Mouse (Mus musculus) adrenal gland, postnatal 14 days (tissue): ENCODE measurements around the gene Zfand4. TPM values are rescaled to one million over a fixed set of nuclear protein-coding genes. Genes with fewer than 3 reads are reported as not detected.
A peak's percentile ranks its signal among the peaks of the same experiment; 100 is the strongest.
"Not testable (repeated sequence)": the region's sequence is repeated elsewhere in the genome, so short reads cannot be mapped to it uniquely, and the experiment has no call there.

Experiments
- DNase-seq: peaks from one replicate; pipeline ENCODE4 v3.0.0; 2021; ENCODE audit warnings: mixed read lengths
- long read RNA-seq, 2 experiments: library from polyadenylated mRNA; stranded (forward); transcript quantifications; one replicate each; pipeline ENCODE4 v2.0.0; 2021
- total RNA-seq: library from RNA; stranded (reverse); gene quantifications from 2 replicates; pipeline ENCODE4 v1.2.3, GENCODE M21; 2021

Gene Zfand4
- total RNA-seq: 3.0 and 3.5 TPM in 2 replicates
- long read RNA-seq, experiment 1, partial matches to known transcripts: 1 of 5 reads
- long read RNA-seq, experiment 1, other reads (novel, unspliced or antisense): 3 of 5 reads
- long read RNA-seq, experiment 2, partial matches to known transcripts: 1 of 5 reads
- long read RNA-seq, experiment 2, other reads (novel, unspliced or antisense): 2 of 5 reads

DNA sequence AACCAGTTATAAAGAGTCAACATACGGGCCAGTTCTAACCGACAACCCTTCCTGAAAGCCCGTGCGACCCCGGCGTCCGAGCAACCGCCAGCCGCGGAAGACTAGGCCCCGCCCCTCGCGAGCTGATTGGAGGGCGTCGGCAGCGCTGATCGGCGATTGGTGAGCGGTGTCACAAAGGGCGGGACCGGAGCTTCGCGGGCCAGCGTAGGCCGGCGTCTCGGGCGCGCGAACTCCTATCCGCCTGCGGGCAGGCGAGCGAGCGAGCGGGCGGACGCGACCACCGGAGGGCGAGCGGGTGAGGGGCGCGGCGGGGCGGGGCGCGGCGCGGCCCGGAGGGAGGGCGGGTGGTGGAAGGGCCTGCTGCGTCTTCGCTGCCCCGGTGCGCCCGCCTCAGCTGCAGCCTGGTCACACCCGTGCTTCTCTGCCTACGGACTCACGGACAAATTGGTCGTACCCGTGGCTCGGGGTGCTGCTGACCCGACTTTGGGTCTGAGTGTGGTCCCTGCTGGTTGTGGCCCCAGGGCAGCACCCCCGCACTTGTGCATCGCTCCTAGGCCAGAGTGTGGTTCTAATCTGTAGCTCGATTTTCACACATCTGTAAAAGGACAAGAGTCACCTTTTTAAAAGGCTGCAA, at the start of gene Zfand4:
Gene Zfand4, plus strand, starts transcription at position 205 of the 634 bp plus-strand sequence.
- peak; percentile 96 for DNase-seq

DNA sequence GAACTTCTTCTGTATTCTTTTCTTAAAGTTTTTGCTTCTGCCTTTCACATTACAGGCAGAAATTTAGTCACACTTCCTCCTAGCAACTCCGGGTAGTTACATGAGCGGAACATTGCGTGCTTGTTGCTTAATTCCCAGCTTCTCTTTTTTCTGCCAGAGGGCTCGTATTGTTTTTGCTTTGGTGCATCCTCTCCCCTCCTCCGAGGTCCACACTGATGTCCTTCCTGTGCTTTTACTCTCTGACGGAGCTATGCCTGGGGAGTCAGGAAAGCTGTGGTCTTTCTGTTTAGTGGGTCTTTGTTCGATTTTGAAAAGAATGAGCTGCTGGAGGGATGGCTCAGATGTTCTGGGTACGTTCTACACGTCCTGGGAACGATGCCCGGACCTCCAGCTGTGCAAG, 36.3 kb upstream of the Zfand4 start:
- no peak for DNase-seq

DNA sequence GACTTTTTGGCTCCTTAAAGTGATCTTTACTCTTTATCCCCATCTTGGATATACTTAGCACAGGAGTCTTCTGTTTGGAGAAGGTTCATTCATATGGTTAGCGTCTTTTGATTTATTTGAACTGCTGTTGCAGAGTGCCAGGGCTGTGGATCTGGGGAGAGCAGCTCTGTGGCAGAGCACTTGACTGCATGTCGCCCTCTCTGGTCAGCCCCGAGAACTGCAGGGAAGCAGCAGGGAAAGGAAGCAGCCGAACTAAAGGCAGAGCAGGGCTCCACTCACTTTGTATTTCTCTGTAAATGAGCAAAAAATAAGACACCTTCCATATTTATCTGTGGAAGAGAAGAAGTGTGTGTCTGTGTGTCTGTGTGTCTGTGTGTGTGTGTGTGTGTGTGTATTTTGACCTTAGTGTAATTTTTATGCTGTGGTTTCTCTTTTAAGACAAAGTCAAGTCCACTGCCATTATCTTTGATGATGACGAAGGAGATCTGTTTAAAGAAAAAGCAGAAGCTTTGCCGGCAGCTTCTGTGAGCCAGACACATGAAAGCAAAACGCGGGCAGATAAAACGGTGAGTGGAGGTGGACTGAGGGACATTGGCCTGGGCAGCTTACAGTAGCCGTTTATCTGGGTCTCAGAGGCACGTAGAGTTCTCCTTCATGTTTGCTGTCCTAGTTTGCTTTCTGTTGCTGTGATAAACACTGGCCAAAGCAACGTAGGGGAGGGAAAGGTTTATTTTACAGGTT, 35.1 kb upstream of the Zfand4 start:
- peak; percentile 80 for DNase-seq

DNA sequence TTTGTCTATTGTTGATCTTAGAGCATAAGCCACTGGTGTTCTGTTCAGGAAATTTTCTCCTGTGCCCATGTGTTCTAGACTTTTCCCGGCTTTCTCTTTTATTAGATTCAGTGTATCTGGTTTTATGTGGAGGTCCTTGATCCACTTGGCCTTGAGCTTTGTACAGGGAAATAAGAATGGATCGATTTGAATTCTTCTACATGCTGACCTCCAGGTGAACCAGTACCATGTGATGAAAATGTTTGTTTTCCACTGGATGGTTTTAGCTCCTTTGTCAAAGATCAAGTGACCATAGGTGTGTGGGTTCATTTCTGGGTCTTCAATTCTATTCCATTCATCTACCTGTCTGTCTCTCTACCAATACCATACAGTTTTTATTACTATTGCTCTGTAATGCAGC, 29.2 kb upstream of the Zfand4 start:
- DNase-seq: not testable (repeated sequence)

DNA sequence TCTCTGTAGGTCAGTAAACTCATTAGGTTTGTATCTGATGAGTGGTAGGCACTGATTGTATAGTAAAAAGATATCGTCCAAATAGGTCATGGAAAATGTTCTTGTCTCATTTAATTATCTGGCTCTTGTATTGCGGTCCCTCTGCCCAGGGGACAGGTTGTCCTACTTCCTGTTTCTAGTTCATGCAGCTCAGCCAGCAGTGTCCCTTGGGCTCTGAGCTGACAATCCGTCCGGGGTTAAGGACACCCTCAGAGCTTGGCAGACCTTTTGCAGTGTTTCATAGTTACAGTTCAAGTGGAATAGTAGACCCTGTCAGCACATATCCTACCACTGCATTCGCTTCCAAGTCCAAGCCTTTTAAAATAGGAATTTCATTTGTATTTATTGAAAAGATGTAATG, 28.7 kb upstream of the Zfand4 start:
- DNase-seq: peak; percentile 56

DNA sequence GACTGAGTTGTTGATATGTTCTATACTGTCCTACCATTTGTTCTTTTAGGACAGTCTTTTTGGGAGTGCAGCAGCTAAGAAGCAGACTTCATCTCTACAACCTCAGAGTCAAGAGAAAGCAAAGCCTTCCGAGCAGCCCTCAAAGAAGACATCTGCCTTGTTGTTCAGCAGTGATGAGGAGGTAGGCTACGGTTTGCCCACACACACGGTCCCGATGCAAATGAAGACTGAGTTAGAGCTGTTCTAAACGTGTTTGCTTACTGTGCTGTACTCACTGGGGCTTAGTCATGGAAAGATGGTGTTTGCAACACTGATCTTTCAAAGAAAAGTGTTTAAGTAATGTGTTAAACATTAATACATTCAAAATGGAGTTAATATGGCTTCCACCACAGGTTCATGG, 25.9 kb upstream of the Zfand4 start:
- DNase-seq: no peak

DNA sequence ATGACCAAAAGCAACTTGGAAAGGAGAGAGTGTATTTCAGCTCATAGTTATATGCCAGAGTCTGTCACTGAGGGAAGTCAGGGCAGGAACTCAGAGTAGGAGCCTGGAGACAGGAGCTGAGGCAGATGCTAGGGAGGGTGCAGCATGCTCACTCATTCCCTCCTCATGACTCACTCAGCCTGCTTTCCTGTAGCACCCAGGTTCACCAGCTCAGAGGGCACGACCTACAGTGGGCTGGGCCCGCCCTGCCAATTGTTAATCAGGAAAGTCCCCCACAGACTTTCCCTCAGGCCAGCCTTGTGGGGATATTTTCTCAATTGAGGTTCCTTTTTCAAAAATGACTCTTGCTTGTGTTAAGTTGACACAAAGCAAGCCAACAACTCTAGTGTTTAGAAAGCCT, 23.7 kb upstream of the Zfand4 start:
- DNase-seq: no peak

DNA sequence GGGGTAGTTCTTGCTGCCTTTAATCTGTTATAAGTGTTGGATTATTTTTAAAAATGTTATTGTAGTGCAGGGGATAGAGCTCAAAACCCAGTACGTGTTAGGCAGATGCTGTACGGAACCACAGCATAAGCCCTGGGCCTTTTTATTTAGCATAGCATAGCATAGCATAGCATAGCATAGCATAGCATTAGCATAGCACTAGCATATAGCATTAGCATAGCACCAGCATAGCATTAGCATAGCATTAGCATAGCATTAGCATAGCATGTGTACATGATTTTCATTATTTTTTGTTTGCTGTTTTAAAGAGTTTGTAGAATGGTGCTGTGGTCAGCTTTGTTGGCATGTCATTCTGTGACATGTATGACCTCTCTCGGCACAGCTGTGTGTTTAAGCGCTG, 4.4 kb upstream of the Zfand4 start:
- no peak for DNase-seq

DNA sequence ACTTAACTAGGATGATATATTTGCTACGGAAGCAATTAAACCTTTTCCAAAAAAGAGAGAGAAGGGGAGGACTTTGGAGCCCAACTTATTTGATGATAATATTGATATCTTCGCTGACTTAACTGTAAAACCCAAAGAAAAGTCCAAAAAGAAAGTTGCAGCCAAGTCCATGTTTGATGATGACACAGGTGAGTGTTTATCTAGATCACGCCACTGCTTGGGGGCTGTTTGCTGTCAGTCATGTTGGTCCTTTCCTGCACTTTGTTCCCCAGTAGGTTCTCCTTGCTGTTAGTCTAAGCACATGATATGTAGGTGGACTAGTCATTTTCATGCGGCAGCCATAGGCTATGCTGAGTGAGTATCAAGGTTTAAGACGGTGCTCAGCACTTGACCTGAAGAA, 3.5 kb upstream of the Zfand4 start:
- DNase-seq: no peak

DNA sequence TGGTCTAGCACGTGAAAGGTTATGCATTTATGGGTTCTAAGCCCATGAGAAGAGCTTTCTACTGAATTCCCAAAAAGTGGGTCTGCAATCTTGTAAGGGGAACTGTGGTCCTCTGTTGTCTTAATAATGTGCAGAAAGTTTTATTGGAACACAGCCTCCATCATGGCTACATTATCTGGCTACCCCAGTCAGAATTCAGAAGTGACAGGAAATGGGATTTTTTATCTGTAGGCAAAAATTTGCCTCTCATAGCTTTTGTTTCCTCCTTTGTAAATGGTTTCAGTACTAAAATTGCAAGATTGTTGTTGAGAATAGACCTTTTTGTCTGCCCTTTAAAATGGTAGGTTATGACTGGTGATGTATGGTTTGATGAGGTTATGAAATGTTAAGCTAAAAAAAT, 1.2 kb upstream of the Zfand4 start:
- DNase-seq: no peak

DNA sequence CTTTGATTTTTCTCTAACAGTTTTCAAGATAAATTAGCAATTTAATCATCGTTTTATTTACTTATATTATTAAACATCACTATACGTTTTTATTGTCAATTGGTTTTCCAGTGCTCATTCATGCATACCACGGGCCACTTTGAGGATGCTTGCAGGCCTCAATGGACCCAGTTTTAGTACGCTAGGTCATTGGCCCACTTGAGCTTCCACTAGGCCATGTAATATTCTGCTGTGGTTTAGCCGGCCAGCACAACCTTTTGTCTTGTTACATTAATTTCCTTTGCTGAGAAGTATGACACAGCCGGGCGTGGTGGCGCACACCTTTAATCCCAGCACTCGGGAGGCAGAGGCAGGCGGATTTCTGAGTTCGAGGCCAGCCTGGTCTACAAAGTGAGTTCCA, 814 bp downstream of the Zfand4 start:
- no peak for DNase-seq

DNA sequence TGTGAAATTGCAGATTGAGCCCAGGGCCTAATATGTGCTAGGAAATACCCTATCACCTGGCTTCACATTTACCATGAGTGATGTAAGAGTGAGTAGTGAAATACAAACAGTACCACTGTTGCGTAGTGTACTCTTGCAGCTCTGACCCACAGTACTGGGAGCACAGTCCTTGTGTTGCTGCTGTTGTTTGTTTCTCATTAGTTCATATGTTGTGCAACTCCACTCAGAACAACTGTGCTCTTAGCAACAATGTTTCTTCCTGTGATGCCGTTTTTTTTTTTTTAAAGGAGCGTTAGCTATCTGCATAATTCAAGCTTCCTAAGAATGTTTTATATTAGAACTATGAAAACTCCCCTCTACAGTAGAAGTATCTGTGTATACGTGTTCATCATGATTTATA, 1.6 kb downstream of the Zfand4 start:
- DNase-seq: no peak

DNA sequence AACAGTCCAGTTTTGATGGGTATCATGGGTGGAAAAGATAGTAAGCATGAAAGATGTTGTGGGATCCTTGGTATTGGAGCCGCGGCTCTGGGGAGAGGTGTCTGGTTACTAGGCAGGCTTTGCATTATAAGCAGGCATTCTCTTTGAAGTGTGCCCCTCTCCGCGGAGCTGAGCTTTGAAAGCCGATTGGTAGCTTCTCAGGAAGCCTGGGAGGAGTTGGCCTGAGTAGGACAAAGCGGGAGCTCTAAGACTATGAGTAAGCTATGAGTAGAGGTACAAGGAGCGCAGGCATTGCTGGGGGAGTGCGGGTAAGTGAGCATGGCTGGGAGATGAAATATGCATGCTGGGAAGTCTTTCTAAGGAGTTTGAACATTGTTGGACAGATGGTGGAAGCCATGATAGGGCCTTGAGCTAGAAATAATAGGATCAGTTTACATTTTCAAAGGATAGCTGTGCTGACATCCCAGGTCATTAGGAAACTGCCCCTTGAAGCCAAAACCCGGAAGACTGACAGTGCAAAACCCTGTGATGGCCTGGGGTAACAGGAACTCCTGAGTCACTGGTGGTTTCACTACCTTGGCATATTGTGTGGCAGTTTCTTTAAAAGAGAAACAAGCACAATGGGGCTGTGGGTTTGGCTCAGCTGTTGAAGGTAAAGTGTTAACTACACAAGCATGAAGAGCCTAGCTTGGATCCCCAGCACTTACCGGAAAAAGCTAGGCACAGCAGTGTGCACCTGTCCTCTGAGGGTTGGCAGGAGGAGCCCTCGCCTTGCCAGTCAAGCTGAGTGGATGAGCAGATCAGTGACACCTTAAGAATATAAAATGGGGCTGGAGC, 2.5 kb downstream of the Zfand4 start:
- DNase-seq: peak; percentile 26

DNA sequence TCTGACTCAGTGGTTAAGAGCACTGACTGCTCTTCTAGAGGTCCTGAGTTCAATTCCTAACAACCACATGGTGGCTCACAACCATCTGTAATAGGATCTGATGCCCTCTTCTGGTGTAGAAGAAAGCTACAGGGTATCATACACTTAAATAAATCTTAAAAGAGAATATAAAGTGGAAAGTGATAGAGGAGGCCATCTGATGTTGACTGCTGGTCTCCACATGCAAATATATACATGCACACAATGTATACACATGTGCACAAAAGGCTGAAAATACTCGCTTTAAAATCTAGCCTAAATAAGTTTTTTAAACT, 3.0 kb downstream of the Zfand4 start:
- DNase-seq: no peak

DNA sequence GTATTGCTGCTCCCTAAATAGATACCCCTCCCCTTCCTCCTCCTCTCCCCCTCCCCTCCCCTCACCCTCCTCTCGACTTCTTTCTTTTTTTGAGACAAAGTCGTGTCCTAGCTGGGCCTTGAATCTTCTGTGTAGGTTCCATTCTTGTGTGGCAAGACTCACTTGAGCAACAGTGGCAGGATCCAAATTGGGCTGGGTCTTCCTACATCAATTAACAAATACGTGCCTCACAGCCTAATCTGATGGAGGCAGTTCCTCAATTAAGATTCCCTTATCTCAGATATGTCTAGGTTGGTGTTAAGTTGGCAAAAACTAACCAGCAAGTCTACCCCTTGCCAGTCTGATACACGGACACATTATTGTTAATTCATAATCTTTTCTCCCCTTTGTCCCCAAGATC, 11.7 kb downstream of the Zfand4 start:
- no peak for DNase-seq

DNA sequence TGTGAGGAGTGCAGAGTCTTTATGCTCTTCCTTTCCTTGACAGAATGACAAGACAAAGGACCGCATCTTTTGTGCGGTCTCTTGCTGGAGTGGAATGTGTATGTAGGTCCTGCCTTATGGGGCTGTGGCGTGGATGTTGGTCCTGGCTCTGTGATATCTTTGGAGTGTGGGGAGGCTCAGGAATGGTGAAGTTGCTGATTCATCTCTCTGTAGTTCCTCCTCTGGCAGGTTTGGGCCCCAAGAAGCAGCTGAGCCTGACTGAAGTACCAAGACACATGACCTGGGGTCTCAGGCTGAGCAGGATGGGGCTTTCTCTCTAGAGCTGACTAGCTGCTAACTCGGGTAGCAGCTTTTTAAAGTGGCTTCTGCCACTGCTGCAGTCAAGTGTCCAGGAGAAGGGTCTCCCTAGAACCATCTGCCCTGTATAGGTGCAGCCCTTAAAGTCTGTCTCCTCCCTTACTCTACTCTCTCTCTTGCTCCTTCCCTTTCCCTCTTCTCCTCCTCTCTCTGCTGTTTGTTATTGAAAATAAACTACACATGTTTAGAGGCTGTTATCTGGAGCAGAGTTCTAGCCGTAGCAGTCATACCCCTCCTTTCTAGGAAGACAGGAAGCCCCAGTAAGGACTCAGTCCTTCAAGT, 14.8 kb downstream of the Zfand4 start:
- no peak for DNase-seq

DNA sequence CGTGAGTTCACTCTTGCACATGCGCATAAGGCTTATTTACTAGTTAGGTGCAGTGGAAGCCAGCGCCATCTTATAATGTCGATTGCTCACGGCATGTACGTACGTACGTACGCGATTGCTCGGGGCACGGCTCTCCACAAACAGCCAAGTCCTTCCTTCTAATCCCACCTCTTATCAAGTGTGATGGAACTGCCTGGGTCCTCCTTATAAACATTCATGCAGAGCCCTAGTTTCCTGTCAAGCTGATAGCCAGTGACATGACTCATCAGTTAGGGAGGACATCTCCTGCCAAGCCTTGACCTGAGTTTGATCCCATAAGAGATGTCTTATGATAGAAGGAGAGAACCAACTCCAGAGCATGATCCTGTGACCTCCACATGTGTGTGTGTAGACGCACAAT, 17.0 kb downstream of the Zfand4 start:
- no peak for DNase-seq

DNA sequence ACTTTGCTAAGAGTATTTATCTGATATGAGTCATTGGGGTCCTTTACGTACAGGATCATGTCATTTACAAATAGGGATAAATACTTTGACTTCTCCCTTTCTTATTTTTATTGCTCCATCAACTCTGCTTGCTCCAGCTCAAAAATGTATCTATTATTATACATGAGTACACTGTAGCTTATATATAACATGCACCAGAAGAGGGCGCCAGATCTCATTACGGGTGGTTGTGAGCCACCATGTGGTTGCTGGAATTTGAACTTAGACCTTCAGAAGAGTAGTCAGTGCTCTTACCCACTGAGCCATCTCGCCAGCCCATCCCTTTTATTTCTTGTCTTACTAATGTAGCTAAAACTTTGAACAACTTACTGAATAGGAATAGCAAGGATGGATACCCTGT, 18.5 kb downstream of the Zfand4 start:
- DNase-seq: peak; percentile 21

DNA sequence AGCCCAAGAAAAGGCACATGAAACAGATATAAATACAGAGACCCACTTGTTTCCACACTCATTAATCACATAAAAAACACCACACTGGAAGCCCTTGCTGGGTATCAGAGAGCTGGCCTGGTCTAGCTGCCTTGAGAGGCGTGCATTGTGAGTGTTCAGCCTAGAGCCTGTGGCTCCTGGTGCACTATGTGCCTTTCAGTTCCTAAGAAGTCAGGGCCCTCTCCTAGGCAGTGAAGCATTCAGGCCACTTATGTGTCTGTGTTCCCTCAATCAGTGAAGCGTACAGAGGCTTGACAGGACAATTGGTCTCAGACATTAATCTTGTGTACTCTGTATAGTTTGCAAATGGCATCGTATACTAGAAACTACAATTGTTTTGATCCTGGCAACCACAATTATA, 19.3 kb downstream of the Zfand4 start:
- no peak for DNase-seq

DNA sequence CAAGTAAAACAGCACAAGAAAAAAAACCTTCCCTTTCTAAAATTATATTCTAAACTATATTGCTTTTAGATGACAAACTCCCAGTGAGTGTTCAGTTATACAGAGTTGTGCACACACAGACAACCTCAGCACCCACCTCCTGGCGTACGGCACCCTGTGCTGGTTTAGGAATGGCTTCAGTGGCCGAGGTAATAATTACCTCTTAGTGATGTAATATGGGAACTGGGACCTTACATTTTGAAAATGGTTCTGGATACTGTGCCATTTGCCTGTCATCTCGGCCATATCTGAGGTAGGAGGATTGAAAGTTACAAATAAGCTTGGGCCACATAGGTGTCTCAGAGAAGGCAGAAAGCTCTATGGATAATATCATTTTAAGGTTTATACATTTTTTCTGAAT, 22.3 kb downstream of the Zfand4 start:
- DNase-seq: no peak

DNA sequence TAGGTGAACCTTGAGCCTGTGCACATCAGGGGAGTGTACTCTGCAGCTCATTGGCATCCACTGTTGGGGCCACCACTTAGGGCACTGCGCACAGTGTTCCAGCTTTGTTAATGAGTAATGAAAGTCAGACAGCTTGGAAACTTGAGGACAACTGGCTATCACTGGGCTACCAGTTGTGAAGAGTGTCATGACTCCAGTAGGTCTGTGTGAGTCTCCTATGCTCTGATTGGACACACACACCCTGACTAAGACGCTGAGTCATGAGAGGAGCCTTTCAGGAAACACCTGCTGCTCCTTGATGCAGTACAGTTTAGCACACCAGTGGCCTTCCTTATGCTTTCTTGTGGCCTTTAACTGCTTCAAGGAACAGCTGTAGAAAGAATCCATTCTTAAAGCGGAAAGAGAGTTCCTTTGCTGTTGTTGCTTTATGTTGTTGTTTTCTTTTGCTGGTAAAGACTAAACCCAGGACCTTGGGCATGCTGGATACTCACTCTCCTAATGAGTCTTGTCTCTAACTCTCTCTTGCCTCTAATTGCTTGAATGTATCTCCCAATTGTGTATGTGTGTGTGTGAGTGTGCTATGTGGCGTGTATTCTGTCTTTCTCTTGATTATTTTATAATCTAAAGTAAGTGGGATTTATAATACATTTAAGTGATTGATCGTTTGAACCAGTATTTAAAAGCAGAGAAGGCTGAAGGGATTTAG, 23.0 kb downstream of the Zfand4 start:
- no peak for DNase-seq

DNA sequence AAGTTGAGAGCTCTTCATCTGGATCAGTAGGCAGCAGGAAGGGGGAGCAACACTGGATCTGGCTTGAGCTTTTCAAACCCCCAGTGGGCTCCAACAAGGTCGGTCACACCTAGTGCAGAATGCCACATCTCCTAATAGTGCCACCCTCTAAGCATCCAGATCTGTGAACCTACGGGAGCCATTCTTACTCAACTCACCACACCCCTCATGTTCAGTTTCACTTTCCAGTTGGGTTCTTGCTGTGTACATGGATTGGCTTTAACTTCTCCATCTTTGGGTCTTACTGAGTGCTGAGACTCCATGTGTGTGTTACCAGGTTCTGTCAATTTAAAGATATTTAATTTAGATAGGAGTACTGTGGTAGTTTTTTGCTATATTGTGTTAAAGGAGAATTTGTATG, 47.4 kb downstream of the Zfand4 start:
- no peak for DNase-seq
